Mouse (Mus musculus): Measurements from ENCODE around the gene Jmjd6. TPM values are rescaled to one million over a fixed set of nuclear protein-coding genes. Genes with fewer than 3 reads are reported as not detected.
"Not testable (repeated sequence)": the region's sequence is repeated elsewhere in the genome, so short reads cannot be mapped to it uniquely, and the experiment has no call there.

The Jmjd6 gene
- total and polyA plus RNA-seq, 3 experiments: 106 to 116 (median 109) TPM

- TF ChIP-seq MXI1 (IDR thresholded peaks at IDR 0.05; ENCODE audit: low read depth, low read length): no peak
- no peak for TF ChIP-seq JUN (IDR thresholded peaks at IDR 0.05; ENCODE audit: insufficient read depth, low read depth, low read length)
- TF ChIP-seq MEF2A (IDR thresholded peaks at IDR 0.05; ENCODE audit: borderline replicate concordance, low read depth, low read length): no peak
- no peak for TF ChIP-seq GABPA (IDR thresholded peaks at IDR 0.05; ENCODE audit: insufficient replicate concordance, low read depth, low read length)
- TF ChIP-seq ZMIZ1 (IDR thresholded peaks at IDR 0.05; ENCODE audit: low read depth, low read length): no peak
- TF ChIP-seq NELFE (IDR thresholded peaks at IDR 0.05; ENCODE audit: low read depth, low read length): no peak
- no peak for TF ChIP-seq ZKSCAN1 (IDR thresholded peaks at IDR 0.05; ENCODE audit: borderline replicate concordance, low read depth, low read length)
- TF ChIP-seq MAX (IDR thresholded peaks at IDR 0.05; ENCODE audit: low read length): no peak
- no peak for TF ChIP-seq USF2 (conservative IDR thresholded peaks at IDR 0.05; ENCODE audit: low read depth, low read length)
- no peak for TF ChIP-seq ZC3H11A (IDR thresholded peaks at IDR 0.05; ENCODE audit: low read depth, low read length)
- TF ChIP-seq ETS1 (conservative IDR thresholded peaks at IDR 0.05; ENCODE audit: low read depth, low read length): no peak
- no peak for TF ChIP-seq TCF12 (IDR thresholded peaks at IDR 0.05; ENCODE audit: low read depth, low read length)
- no peak for TF ChIP-seq EP300 (IDR thresholded peaks at IDR 0.05; ENCODE audit: low read length)
- TF ChIP-seq KAT2A (IDR thresholded peaks at IDR 0.05; ENCODE audit: insufficient replicate concordance, low read length): no peak
- TF ChIP-seq JUND (conservative IDR thresholded peaks at IDR 0.05; ENCODE audit: low read depth, low read length): no peak
- TF ChIP-seq SIN3A (IDR thresholded peaks at IDR 0.05; ENCODE audit: low read length): no peak
- TF ChIP-seq USF1 (IDR thresholded peaks at IDR 0.05; ENCODE audit: low read depth, low read length): no peak
- no peak for TF ChIP-seq SMC3 (IDR thresholded peaks at IDR 0.05; ENCODE audit: low read depth, low read length)
- TF ChIP-seq CHD1 (IDR thresholded peaks at IDR 0.05; ENCODE audit: low read depth, low read length): no peak
- H3K4me2 ChIP-seq (ENCODE audit: insufficient read depth, low read depth, poor library complexity, severe bottlenecking): no peak overlapping the region
- H3K9me3 ChIP-seq (replicated peaks; ENCODE audit: low read length): no peaks in the 10 kb centered on the region
- H3K9ac ChIP-seq (ENCODE audit: insufficient read depth, low read depth): no peak overlapping the region
- dilution Hi-C loops (cut with MboI; ENCODE audit: extremely low pct_ligation_motif_present, extremely low pct_unique_long_range_greater_than_20kb, low sequenced_read_pairs) (no loop called here), in situ Hi-C loops (cut with MboI; ENCODE audit: low pct_ligation_motif_present, low pct_unique_long_range_greater_than_20kb, low sequenced_read_pairs) (no loop called here)
- H3K79me2 ChIP-seq (replicated peaks; ENCODE audit: control insufficient read depth, extremely low read depth, insufficient read depth, poor library complexity, severe bottlenecking): no peaks in the 10 kb centered on the region
- H3K4me3 ChIP-seq (replicated peaks in 1 of 3; ENCODE audit: low read depth in 2 of 3, low read length in 2 of 3, poor library complexity in 1 of 3): no peak overlapping the region
- no peak overlapping the region for H3K27ac ChIP-seq (ENCODE audit: insufficient read depth, low read depth)
- no peaks in the 10 kb centered on the region for H3K4me1 ChIP-seq (ENCODE audit: control insufficient read depth in 1 of 2, insufficient read depth in 2 of 2)
- H3K27me3 ChIP-seq (replicated peaks): no peaks in the 10 kb centered on the region
- no peak for DNase-seq (ENCODE audit: extremely low read depth)
- no peaks in the 10 kb centered on the region for H3K36me3 ChIP-seq (replicated peaks in 1 of 2; ENCODE audit: control insufficient read depth in 1 of 2, insufficient read depth in 1 of 2, low read length in 1 of 2)
These were observed 18.0 kb downstream of the Jmjd6 start for GRCm38 (mm10) chr11:116825230-116825629.

GRCm38 (mm10) chr11:116823885-116824284 lies 19.4 kb downstream of the Jmjd6 start:
- DNase-seq (ENCODE audit: extremely low read depth); H3K36me3 ChIP-seq (replicated peaks in 1 of 2; ENCODE audit: control insufficient read depth in 1 of 2, insufficient read depth in 1 of 2, low read length in 1 of 2); H3K27ac ChIP-seq (ENCODE audit: insufficient read depth, low read depth); dilution Hi-C loops (cut with MboI; ENCODE audit: extremely low pct_ligation_motif_present, extremely low pct_unique_long_range_greater_than_20kb, low sequenced_read_pairs); H3K27me3 ChIP-seq (replicated peaks); H3K4me1 ChIP-seq (ENCODE audit: control insufficient read depth in 1 of 2, insufficient read depth in 2 of 2); H3K9me3 ChIP-seq (replicated peaks; ENCODE audit: low read length); H3K4me3 ChIP-seq (replicated peaks in 1 of 3; ENCODE audit: low read depth in 2 of 3, low read length in 2 of 3, poor library complexity in 1 of 3); H3K4me2 ChIP-seq (ENCODE audit: insufficient read depth, low read depth, poor library complexity, severe bottlenecking); in situ Hi-C loops (cut with MboI; ENCODE audit: low pct_ligation_motif_present, low pct_unique_long_range_greater_than_20kb, low sequenced_read_pairs); H3K9ac ChIP-seq (ENCODE audit: insufficient read depth, low read depth); H3K79me2 ChIP-seq (replicated peaks; ENCODE audit: control insufficient read depth, extremely low read depth, insufficient read depth, poor library complexity, severe bottlenecking): not testable (repeated sequence)

Data from CH12.LX (cell line).